18 mouse cellular contexts compared by ENCODE assay signal in genomic region chr2:32348311-32348710, GRCm38 (mm10). TPM values are rescaled to one million over a fixed set of nuclear protein-coding genes. Genes with fewer than 3 reads are reported as not detected.
DNase-seq lines count a peak whose midpoint lies in the region; ATAC-seq lines count a peak whose summit lies in the region.
"Had no signal": no experiment of that assay in that cellular context is flagged by ENCODE, and none has a peak within 500 bp of the region (broad histone marks: within the 10 kb centered on the region; RNA-seq: fewer than 3 reads in every experiment).

No protein-coding gene starts in this region.

- no peak for DNase-seq in frontal cortex, postnatal 14 days (ENCODE audit: low spot score in 2 of 2)
- peak; percentile 81 for DNase-seq in right cerebral cortex, adult 18-20 months
- DNase-seq in right cerebral cortex, postnatal 4 days = no peak
- DNase-seq in cerebellum, postnatal 25 days = peak; percentile 83
- DNase-seq in right cerebral cortex, postnatal 25 days = peak; percentile 70
- no peak for DNase-seq in kidney, adult 11 months
- DNase-seq: adrenal gland, postnatal 10 days; heart, adult 11 months; heart, postnatal 36 days; kidney, postnatal 25 days; lung, embryonic 14.5 days; lung, postnatal 4 days; thymus, postnatal 25 days had no signal

- peak; percentile 21; the same call in 1 of the 2 replicates for ATAC-seq in frontal cortex, adult (ENCODE audit: low TSS enrichment)
- ATAC-seq in monocyte, adult 5-6 weeks (replicated peaks; ENCODE audit: insufficient number of reproducible peaks, low FRiP score, low TSS enrichment, poor library complexity, severe bottlenecking) = no peak
- ATAC-seq: forebrain, embryonic 15.5 days; intestine, embryonic 16.5 days had no signal

RNA-seq across cellular contexts. Expression of gene Ciz1, which starts 3.8 kb away (rescaled TPM):
- 47.7 to 111 TPM (median 96.8 TPM) in 3 replicates for total RNA-seq in monocyte, adult 5-6 weeks (2017)

RNA-seq across cellular contexts. Expression of gene Dnm1, which starts 4.8 kb away (rescaled TPM):
- total RNA-seq in monocyte, adult 5-6 weeks (2017) = not detected in 3 replicates
- total RNA-seq: neutrophil, adult 5-6 weeks had no signal

RNA-seq across cellular contexts. Expression of gene 1110008P14Rik, which starts 33.4 kb away (rescaled TPM):
- 9.7 to 24.0 TPM (median 21.3 TPM) in 3 replicates for total RNA-seq in monocyte, adult 5-6 weeks (2017)

RNA-seq across cellular contexts. Expression of gene Lcn2, which starts 39.7 kb away (rescaled TPM):
- 1.6 TPM in 1 of 3 replicates, not detected in the others for total RNA-seq in monocyte, adult 5-6 weeks (2017)

RNA-seq across cellular contexts. Expression of gene Ptges2, which starts 47.4 kb away (rescaled TPM):
- total RNA-seq in monocyte, adult 5-6 weeks (2017) = 2.2 to 7.0 TPM (median 3.6 TPM) in 3 replicates

Comparison
In these comparisons a context has a peak if more than half of its experiments do, and no peak if none do; other contexts are left out.
1. DNase-seq: peak in right cerebral cortex, adult 18-20 months (single experiment), cerebellum, postnatal 25 days (2 of 2) and right cerebral cortex, postnatal 25 days (single experiment); none in frontal cortex, postnatal 14 days (0 of 2), right cerebral cortex, postnatal 4 days (single experiment) and kidney, adult 11 months (single experiment).